Mouse (Mus musculus) bone marrow macrophage, adult 2 months (primary cell): Measurements from ENCODE around the gene Aldh4a1. TPM values are rescaled to one million over a fixed set of nuclear protein-coding genes. Genes with fewer than 3 reads are reported as not detected.

Experiments used
- H3K27ac ChIP-seq: 2 replicates; pipeline ENCODE4 v1.5.1; 2012; ENCODE audit warnings: low read depth, low read length; ENCODE audit not compliant: insufficient read depth
- H3K4me1 ChIP-seq: 2 replicates; pipeline ENCODE4 v1.6.1; 2012; ENCODE audit warnings: low read length; ENCODE audit not compliant: control insufficient read depth, insufficient read depth
- H3K4me3 ChIP-seq: 2 replicates; pipeline ENCODE4 v1.5.1; 2012; ENCODE audit warnings: mild to moderate bottlenecking, low read length, moderate library complexity; ENCODE audit not compliant: insufficient read depth
- CTCF ChIP-seq: IDR thresholded peaks from 2 replicates; pipeline ENCODE4 v1.5.1; 2012; ENCODE audit warnings: low read depth, mild to moderate bottlenecking, low read length, moderate library complexity
- POLR2A ChIP-seq: IDR thresholded peaks from 2 replicates; pipeline ENCODE4 v1.6.1; 2012; ENCODE audit warnings: mild to moderate bottlenecking, low read depth, low read length, borderline replicate concordance
- polyA plus RNA-seq: library from polyadenylated mRNA; stranded (reverse); fragments of >200 nt; gene quantifications from 2 replicates; pipeline ENCODE4 v1.2.4, GENCODE M21; 2012; ENCODE audit not compliant: missing spikeins, insufficient read depth, insufficient read length

Aldh4a1 gene
- polyA plus RNA-seq, 1 experiment = 13.8 TPM

DNA sequence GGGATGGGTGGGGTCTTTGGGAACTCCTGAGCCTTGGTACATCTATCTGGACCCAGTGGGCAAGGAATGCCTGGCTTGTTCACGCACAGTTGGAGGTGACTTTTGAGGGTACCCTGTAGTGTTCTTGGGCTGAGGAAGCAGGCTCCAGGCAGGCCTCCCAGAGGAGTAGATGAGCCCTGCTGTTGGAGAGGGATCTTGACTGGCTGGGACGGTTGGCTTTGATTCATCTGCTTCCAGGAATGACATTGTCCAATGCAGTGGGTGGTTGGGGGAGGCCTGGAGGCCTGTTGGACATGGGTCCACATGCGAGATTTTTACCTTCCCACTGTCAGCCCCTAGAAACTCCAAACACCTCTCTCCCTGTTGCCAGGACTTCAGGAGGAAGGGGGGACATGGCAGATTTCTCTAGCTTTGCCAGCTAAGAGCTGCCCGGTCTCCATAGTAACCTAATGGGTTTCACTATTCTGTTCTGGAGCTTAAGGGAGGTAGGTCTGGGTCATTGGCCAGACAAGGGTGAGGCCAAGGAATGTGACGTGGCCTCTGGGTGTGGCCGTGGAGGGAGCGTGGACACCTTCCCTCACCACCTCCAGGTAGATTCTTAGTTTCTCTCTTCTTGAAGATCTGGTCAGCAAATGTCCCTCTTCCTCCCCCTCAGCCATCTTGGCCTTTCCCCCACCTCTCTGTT, 9.0 kb downstream of the Aldh4a1 start:
- TF ChIP-seq CTCF (no peak), POLR2A (no peak)
- H3K4me1 ChIP-seq = no peaks in the 10 kb centered on the region
- H3K27ac ChIP-seq = no peak overlapping the region
- no peak overlapping the region for H3K4me3 ChIP-seq

DNA sequence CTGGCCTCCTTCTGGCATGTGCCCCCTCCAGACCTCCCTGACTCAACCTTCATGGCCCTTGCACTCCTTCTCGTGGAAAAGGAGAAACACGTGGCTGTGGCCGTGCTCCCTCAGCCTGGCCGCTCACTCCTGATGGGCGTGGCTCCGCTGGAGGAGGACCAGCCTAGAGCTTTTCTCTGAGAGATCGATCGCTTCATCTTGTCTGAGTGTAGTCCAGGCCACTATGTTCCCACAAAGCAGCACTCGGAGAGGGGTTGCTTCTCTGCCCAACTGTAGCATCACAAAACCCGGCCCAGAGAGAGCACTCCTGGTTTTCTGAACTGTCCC, 9.6 kb downstream of the Aldh4a1 start:
- no peak for TF ChIP-seq POLR2A
- no peak for TF ChIP-seq CTCF
- H3K27ac ChIP-seq = no peak overlapping the region

DNA sequence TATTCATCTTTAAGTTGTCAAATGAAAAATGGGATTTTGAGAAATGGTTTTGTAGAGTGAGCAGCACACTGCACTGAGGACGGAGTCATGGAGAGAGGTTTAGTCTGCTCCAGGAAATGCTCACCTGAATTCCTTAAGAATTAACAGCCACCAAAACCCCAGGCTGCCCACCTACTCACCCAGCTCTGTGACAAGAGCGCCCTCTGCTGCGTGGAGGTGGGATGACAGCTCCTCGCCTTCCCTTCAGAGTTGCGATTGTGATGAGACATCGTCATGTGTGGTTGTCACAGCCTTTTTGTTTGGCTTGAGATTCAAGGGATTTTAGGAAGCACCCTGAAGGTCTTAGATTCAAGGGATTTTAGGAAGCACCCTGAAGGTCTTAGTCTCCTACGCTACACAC, 13.7 kb downstream of the Aldh4a1 start:
- TF ChIP-seq CTCF (peak; percentile 96), POLR2A (no peak)
- peaks cover 17% of the 10 kb centered on the region for H3K4me1 ChIP-seq
- no peak overlapping the region for H3K4me3 ChIP-seq
- no peak overlapping the region for H3K27ac ChIP-seq

More for the DNA sequence above, 9.6 kb downstream of the Aldh4a1 start:
- no peak overlapping the region for H3K4me3 ChIP-seq
- H3K4me1 ChIP-seq = no peaks in the 10 kb centered on the region

DNA sequence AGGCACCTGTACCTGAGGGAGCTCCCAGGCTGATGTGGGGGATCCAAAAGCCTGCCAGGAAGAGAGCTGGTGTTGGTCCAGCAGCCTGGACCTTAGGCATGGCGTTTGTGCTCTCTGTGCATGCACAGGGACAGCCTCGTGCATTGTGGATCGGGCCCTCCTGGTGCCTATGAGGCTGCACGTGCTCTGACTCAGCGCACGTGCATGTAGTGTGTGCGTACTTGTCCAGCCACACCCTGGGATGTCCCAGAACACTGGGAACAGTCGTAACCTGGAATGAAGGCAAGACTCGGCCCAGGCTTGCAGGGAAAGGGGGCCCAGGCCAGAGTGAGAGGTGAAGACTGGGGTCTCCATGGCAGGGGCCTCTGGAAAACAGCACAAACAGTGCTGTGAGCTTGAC, 15.2 kb downstream of the Aldh4a1 start:
- Histone ChIP-seq H3K4me1 (peaks cover 17% of the 10 kb centered on the region), H3K27ac (no peak overlapping the region), H3K4me3 (no peak overlapping the region)
- TF ChIP-seq CTCF = no peak
- TF ChIP-seq POLR2A = no peak

DNA sequence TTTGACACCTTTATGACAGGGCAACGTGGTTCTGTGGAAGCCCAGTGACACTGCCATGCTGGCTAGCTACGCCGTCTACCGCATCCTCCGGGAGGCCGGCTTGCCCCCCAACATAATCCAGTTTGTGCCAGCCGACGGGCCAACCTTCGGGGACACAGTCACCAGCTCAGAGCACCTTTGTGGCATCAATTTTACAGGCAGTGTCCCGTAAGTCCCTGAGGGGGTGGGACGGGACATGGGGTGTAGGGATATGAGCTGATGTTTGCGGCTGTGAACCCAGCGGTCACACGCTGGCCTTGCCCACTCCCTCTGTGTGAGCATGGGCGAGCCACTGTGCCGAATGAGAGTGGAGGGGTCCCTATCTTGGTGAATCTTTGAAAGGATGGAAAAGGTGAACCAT, 15.7 kb downstream of the Aldh4a1 start:
- no peak for TF ChIP-seq POLR2A
- TF ChIP-seq CTCF = no peak

DNA sequence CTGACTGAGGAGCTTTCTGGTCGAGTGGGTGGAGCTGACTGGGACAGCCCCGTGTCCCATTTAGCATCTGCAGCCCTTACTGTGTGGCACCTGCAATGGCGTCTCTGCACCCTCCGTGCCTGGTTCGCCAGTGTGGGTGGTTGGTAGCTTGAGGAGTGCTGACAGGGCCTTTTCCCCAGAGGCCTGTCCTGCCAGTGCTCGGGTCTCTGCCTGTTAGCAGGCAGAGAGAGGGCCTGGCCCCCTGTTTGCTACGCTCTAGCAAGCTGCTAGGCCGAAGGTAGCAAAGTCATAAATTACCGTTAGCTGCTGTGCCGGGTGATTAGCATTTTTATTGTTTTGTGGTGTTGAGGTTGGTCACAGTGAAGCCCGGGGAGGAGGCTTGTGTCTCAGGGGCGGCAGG, 17.1 kb downstream of the Aldh4a1 start:
- H3K4me3 ChIP-seq = no peak overlapping the region
- H3K4me1 ChIP-seq = peaks cover 17% of the 10 kb centered on the region
- no peak overlapping the region for H3K27ac ChIP-seq
- TF ChIP-seq POLR2A (no peak), CTCF (no peak)

More for the DNA sequence above, 15.7 kb downstream of the Aldh4a1 start:
- no peak overlapping the region for H3K27ac ChIP-seq
- peaks cover 17% of the 10 kb centered on the region for H3K4me1 ChIP-seq
- no peak overlapping the region for H3K4me3 ChIP-seq

DNA sequence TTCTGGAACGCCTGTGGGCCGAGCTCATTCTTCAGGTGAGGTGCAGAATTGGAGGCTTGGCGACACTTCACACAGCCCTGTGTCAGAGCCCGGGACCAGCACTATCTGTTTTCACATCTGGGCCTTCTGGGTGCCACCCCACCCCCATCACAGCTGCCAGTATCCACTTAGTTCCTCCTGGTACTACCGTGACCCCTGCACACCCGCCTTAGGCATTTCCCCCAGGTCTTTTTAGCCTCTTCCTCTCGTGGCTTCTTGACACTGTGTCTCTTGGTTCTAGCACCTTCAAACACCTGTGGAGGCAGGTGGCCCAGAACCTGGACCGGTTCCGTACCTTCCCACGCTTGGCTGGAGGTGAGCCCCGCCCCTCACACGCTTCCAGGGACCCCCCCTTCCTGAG, 17.7 kb downstream of the Aldh4a1 start:
- no peak for TF ChIP-seq POLR2A
- TF ChIP-seq CTCF = no peak
- Histone ChIP-seq H3K4me1 (peaks cover 17% of the 10 kb centered on the region), H3K4me3 (no peak overlapping the region), H3K27ac (no peak overlapping the region)

DNA sequence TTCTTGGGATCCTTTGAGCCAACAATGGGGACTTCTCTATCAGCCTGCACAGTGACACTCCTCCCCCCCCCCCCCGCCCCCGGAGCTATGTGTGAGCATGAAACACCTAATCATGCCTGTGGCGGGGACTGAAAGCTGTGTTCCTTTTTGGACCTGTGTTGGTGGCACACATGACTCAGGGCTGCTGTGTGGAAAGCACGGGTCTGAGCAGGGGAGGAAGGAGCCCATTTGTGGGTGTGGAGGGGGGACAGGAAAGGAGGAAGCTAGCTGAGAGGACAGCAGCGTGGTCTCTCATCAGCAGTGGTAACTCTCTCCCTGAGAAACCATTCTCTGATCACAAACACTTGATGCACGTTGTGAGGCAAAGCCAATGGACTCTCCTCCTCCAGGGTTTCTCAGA, 18.1 kb downstream of the Aldh4a1 start:
- TF ChIP-seq POLR2A = no peak
- Histone ChIP-seq H3K4me1 (peaks cover 17% of the 10 kb centered on the region), H3K4me3 (no peak overlapping the region), H3K27ac (peak overlapping the region; percentile 25; the same call in 1 of the 2 replicates)

DNA sequence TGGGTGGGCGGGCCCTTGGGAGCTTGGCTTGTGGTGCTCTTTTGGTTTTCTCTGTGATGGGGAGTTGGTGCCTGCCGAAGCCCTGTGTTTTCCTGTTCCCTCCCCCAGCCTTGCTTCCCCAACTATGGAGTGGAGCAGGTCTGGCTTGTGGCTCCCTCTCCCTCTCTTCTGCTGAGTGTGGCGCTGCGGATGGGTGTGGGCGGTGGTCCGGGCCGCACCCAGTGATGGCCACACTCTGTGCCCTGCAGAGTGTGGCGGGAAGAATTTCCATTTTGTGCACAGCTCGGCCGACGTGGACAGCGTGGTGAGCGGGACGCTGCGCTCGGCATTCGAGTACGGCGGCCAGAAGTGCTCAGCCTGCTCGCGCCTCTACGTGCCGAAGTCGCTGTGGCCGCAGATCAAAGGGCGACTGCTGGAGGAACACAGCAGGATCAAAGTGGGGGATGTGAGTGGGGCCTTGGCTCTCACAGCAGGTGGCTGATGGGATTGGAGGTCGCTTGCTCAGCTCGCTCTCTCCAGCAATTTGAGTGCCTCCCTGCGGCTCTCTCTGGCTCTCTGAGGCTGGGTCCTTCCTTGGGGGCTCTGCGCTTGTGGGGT, 19.3 kb downstream of the Aldh4a1 start:
- Histone ChIP-seq H3K27ac (no peak overlapping the region), H3K4me3 (no peak overlapping the region), H3K4me1 (peaks cover 17% of the 10 kb centered on the region)
- no peak for TF ChIP-seq POLR2A
- TF ChIP-seq CTCF = no peak

DNA sequence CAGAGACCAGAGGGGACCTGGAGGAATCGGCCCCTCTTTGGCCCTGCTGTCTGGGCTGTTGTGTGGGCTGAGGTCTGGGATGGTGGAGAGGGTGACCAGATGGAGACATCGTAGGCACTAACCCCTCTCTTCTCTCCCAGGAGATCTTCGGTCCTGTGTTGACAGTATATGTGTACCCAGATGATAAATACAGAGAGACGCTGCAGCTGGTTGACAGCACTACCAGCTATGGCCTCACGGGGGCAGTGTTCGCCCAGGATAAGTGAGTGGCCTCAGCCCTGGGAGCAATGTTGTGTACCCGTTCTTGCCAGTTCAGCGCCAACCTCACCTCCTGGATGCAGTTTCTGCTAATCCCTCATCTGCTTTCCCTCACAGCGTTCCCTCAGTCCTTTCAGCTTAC, 21.3 kb downstream of the Aldh4a1 start:
- H3K4me3 ChIP-seq = no peak overlapping the region
- peaks cover 17% of the 10 kb centered on the region for H3K4me1 ChIP-seq
- H3K27ac ChIP-seq = no peak overlapping the region
- TF ChIP-seq CTCF (peak; percentile 73), POLR2A (no peak)
